In genomic region chr1:188113240-188113639, GRCm38 (mm10) we compare ENCODE assay signal across 30 mouse cellular contexts.
"Had no signal": no experiment of that assay in that cellular context is flagged by ENCODE, and none has a peak within 500 bp of the region (broad histone marks: within the 10 kb centered on the region; RNA-seq: fewer than 3 reads in every experiment).

No protein-coding gene starts in this region.

- H3K9me3 ChIP-seq: heart, embryonic 10.5 days; heart, embryonic 12.5 days; heart, embryonic 13.5 days; heart, embryonic 15.5 days; hindbrain, embryonic 10.5 days; hindbrain, embryonic 12.5 days; hindbrain, embryonic 13.5 days; hindbrain, embryonic 15.5 days; intestine, embryonic 15.5 days; kidney, embryonic 15.5 days had no signal

- H3K27me3 ChIP-seq: heart, embryonic 12.5 days; heart, embryonic 13.5 days; heart, embryonic 15.5 days; hindbrain, embryonic 12.5 days; hindbrain, embryonic 13.5 days; hindbrain, embryonic 15.5 days; intestine, embryonic 15.5 days; kidney, embryonic 15.5 days had no signal

- H3K36me3 ChIP-seq: heart, embryonic 10.5 days; heart, embryonic 12.5 days; heart, embryonic 13.5 days; heart, embryonic 15.5 days; hindbrain, embryonic 10.5 days; hindbrain, embryonic 12.5 days; hindbrain, embryonic 13.5 days; hindbrain, embryonic 15.5 days; intestine, embryonic 15.5 days; kidney, embryonic 15.5 days had no signal

- H3K9ac ChIP-seq: heart, embryonic 12.5 days; heart, embryonic 13.5 days; heart, embryonic 15.5 days; hindbrain, embryonic 12.5 days; hindbrain, embryonic 13.5 days; hindbrain, embryonic 14.5 days; hindbrain, embryonic 15.5 days; intestine, embryonic 15.5 days; kidney, embryonic 15.5 days had no signal

- H3K27ac ChIP-seq: heart, embryonic 10.5 days; heart, embryonic 13.5 days; heart, embryonic 15.5 days; hindbrain, embryonic 10.5 days; hindbrain, embryonic 12.5 days; hindbrain, embryonic 13.5 days; hindbrain, embryonic 14.5 days; hindbrain, embryonic 15.5 days; hindbrain, postnatal 0 days; intestine, embryonic 15.5 days; kidney, embryonic 15.5 days; kidney, postnatal 0 days; layer of hippocampus, adult 2 months; left cerebral cortex, adult 2 months had no signal

- H3K4me3 ChIP-seq: heart, embryonic 10.5 days; heart, embryonic 12.5 days; heart, embryonic 13.5 days; heart, embryonic 15.5 days; hindbrain, embryonic 10.5 days; hindbrain, embryonic 12.5 days; hindbrain, embryonic 13.5 days; hindbrain, embryonic 15.5 days; intestine, embryonic 15.5 days; kidney, embryonic 15.5 days; layer of hippocampus, adult 2 months; left cerebral cortex, adult 2 months had no signal

- DNase-seq: heart, postnatal 10 days; heart, postnatal 14 days; heart, postnatal 36 days; heart, postnatal 4 days; kidney, adult 11 months; kidney, adult 18-20 months; kidney, adult 2 months; kidney, adult 9 months; kidney, postnatal 10 days; kidney, postnatal 14 days; kidney, postnatal 25 days; kidney, postnatal 36 days; kidney, postnatal 4 days; layer of hippocampus, adult 9-11 months; layer of hippocampus, postnatal 36 days had no signal
